Mouse (Mus musculus) G1E (cell line): Measurements from ENCODE around the gene Derl2.

ENCODE experiments used
- CTCF ChIP-seq: IDR thresholded peaks from 2 replicates; pipeline ENCODE4 v1.5.1; 2012; ENCODE audit warnings: low read depth, low read length, inconsistent platforms, mixed read lengths
- GATA1 ChIP-seq: IDR thresholded peaks from 2 replicates; pipeline ENCODE4 v1.6.1; 2012; ENCODE audit warnings: borderline replicate concordance, low read length, inconsistent platforms, mixed read lengths
- GATA2 ChIP-seq: IDR thresholded peaks from 2 replicates; pipeline ENCODE4 v1.6.1; 2012; ENCODE audit warnings: low read depth, low read length, inconsistent platforms, borderline replicate concordance
- POLR2AphosphoS5 ChIP-seq: IDR thresholded peaks from 2 replicates; pipeline ENCODE4 v1.6.1; 2012; ENCODE audit warnings: low read depth, low read length, inconsistent platforms; ENCODE audit not compliant: insufficient replicate concordance
- TAL1 ChIP-seq: conservative IDR thresholded peaks from 2 replicates; pipeline ENCODE4 v1.6.1; 2012; ENCODE audit warnings: low read depth, low read length, inconsistent platforms, mixed read lengths

DNA sequence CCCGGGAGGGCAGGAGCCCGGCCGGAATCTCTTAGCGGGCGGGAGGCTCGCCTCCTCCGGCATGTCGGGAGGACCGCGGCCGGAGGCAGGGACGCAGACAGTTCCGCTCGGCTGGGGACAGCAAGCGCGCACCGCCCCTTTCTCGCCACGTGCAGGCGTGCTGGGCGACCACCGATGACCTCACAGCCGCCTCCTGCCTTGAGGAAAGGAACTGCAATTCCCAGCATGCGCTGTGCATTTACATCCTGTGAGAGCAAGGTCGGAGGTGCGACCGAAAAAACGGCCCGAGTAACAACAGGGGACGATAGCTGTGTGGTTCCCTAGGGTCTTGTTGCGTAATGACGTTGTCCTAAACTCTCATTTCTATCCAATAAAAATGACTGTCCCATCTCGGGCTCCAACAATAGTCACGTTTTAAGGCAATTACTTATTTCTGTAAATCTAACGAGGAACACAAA is 15.3 kb downstream of the Derl2 start, which contains the start of gene Dhx33:
- TF ChIP-seq CTCF: no peak
- TF ChIP-seq GATA1: no peak
- no peak for TF ChIP-seq POLR2AphosphoS5
- no peak for TF ChIP-seq TAL1
- TF ChIP-seq GATA2: no peak
